Mouse (Mus musculus) neural tube, embryonic 10.5 days (tissue): ENCODE data around the gene Gm11555.
"Not testable (repeated sequence)": the region's sequence is repeated elsewhere in the genome, so short reads cannot be mapped to it uniquely, and the experiment has no call there.

ENCODE experiments used
- DNase-seq: peaks from one replicate; pipeline ENCODE4 v3.0.0-alpha.2; 2017; ENCODE audit warnings: low spot score; ENCODE audit errors: extremely low spot score

The Gm11555 gene

DNA sequence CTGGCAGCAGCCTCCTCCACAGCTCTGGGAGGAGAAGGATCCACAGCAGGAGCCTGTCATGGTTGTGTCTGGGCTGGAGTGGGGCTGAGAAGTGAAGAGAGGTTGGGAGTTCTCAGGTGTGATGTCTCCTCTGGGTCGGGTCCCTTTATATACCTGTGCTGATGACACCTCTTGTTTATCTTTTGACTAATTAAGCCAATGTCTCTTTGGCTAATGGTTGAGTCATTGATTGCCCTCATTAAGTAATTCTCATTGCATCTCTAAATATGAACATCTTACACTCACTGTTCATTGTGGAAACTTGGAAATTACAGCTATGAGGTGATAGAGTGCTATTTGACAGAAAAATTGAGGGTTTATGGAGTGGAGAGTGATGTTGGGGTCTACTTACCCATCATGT lies 46.8 kb downstream of the Gm11555 start, which contains the start of gene Gm11938:
Gene Gm11938, minus strand, starts transcription at position 101 of the 400 bp plus-strand sequence.
- DNase-seq, result not testable (repeated sequence)
